Mouse (Mus musculus) C2C12 (cell line): ENCODE measurements at regions not wholly inside any gene's neighbourhood (a gene's known extent, or its start where the extent isn't known, plus 50 kb on each side); places are given as distances from the start of the nearest gene placed in this dataset.

Source experiments
- H3K27me3 ChIP-seq: one replicate; pipeline ENCODE4 v1.6.1; 2011; ENCODE audit not compliant: control insufficient read depth, insufficient read depth, insufficient read length
- H3K36me3 ChIP-seq: one replicate; pipeline ENCODE4 v1.6.1; 2011; ENCODE audit not compliant: control insufficient read depth, insufficient read depth
- H3K4me3 ChIP-seq: one replicate; pipeline ENCODE4 v1.5.1; 2011; ENCODE audit warnings: mild to moderate bottlenecking, control low read depth; ENCODE audit not compliant: poor library complexity, insufficient read depth, severe bottlenecking
- H3K79me2 ChIP-seq: one replicate; pipeline ENCODE4 v1.6.1; 2011; ENCODE audit not compliant: control insufficient read depth, insufficient read depth
- H3K79me3 ChIP-seq: one replicate; pipeline ENCODE4 v1.6.1; 2011; ENCODE audit warnings: low read depth, control low read depth
- H3ac ChIP-seq: one replicate; pipeline ENCODE3; 2011; ENCODE audit warnings: low read depth; ENCODE audit not compliant: control insufficient read depth, insufficient read length
- CEBPB ChIP-seq: IDR thresholded peaks from one replicate; pipeline ENCODE4 v1.6.1; 2011; ENCODE audit warnings: low read depth, mild to moderate bottlenecking, control low read depth, moderate library complexity
- CTCF ChIP-seq: IDR thresholded peaks from one replicate; pipeline ENCODE4 v1.5.1; 2011; ENCODE audit not compliant: control insufficient read depth, insufficient read depth, insufficient read length
- FOSL1 ChIP-seq: IDR thresholded peaks from one replicate; pipeline ENCODE4 v1.8.0; 2011; ENCODE audit warnings: mild to moderate bottlenecking, low read length; ENCODE audit not compliant: poor library complexity, insufficient read depth, severe bottlenecking
- MAX ChIP-seq: IDR thresholded peaks from one replicate; pipeline ENCODE4 v1.6.1; 2011; ENCODE audit warnings: mild to moderate bottlenecking, control low read depth
- MYOD1 ChIP-seq: IDR thresholded peaks from one replicate; pipeline ENCODE4 v1.6.1; 2011; ENCODE audit warnings: low read depth; ENCODE audit not compliant: control insufficient read depth, insufficient read length
- MYOG ChIP-seq: IDR thresholded peaks from one replicate; pipeline ENCODE4 v1.6.1; 2011; ENCODE audit not compliant: control insufficient read depth, insufficient read length; ENCODE audit errors: extremely low read depth
- USF1 ChIP-seq: IDR thresholded peaks from one replicate; pipeline ENCODE4 v1.6.1; 2011; ENCODE audit warnings: low read depth, mild to moderate bottlenecking, control low read depth, moderate library complexity

GRCm38 (mm10) chr9:120853032-120853597 is 75.9 kb upstream of the Ctnnb1 start:
- Histone ChIP-seq H3K36me3 (no peaks in the 10 kb centered on the region), H3K27me3 (no peaks in the 10 kb centered on the region), H3K79me3 (no peaks in the 10 kb centered on the region), H3K79me2 (no peaks in the 10 kb centered on the region), H3ac (no peak overlapping the region), H3K4me3 (no peak overlapping the region)
- TF ChIP-seq MAX (no peak), CTCF (no peak), MYOD1 (no peak), MYOG (no peak), USF1 (no peak)

GRCm38 (mm10) chr9:120854351-120854750 is 74.7 kb upstream of the Ctnnb1 start:
- no peaks in the 10 kb centered on the region for H3K27me3 ChIP-seq
- H3K4me3 ChIP-seq = no peak overlapping the region
- no peaks in the 10 kb centered on the region for H3K36me3 ChIP-seq
- H3ac ChIP-seq = no peak overlapping the region
- no peaks in the 10 kb centered on the region for H3K79me2 ChIP-seq
- no peaks in the 10 kb centered on the region for H3K79me3 ChIP-seq
- TF ChIP-seq FOSL1 (no peak), MAX (no peak), USF1 (no peak), MYOG (no peak), MYOD1 (no peak), CEBPB (no peak), CTCF (no peak)

GRCm38 (mm10) chr9:120855293-120856050 is 73.5 kb upstream of the Ctnnb1 start:
- Histone ChIP-seq H3ac (no peak overlapping the region), H3K36me3 (no peaks in the 10 kb centered on the region), H3K4me3 (no peak overlapping the region), H3K79me2 (no peaks in the 10 kb centered on the region), H3K27me3 (no peaks in the 10 kb centered on the region), H3K79me3 (no peaks in the 10 kb centered on the region)
- TF ChIP-seq MAX = no peak
- TF ChIP-seq CEBPB = peak; percentile 23
- peak; percentile 76 for TF ChIP-seq MYOD1

- no peak overlapping the region for H3K4me3 ChIP-seq
- H3K27me3 ChIP-seq = no peaks in the 10 kb centered on the region
- no peak overlapping the region for H3ac ChIP-seq
- no peaks in the 10 kb centered on the region for H3K79me2 ChIP-seq
- no peaks in the 10 kb centered on the region for H3K79me3 ChIP-seq
- no peaks in the 10 kb centered on the region for H3K36me3 ChIP-seq
- no peak for TF ChIP-seq FOSL1
- TF ChIP-seq MYOG = no peak
- no peak for TF ChIP-seq MAX
- no peak for TF ChIP-seq USF1
- no peak for TF ChIP-seq CEBPB
- no peak for TF ChIP-seq CTCF
- no peak for TF ChIP-seq MYOD1
These were observed 71.0 kb upstream of the Ctnnb1 start for GRCm38 (mm10) chr9:120857849-120858510.

GRCm38 (mm10) chr9:120860969-120861595 is 67.9 kb upstream of the Ctnnb1 start:
- H3K36me3 ChIP-seq = no peaks in the 10 kb centered on the region
- H3ac ChIP-seq = no peak overlapping the region
- H3K79me3 ChIP-seq = no peaks in the 10 kb centered on the region
- no peak overlapping the region for H3K4me3 ChIP-seq
- no peaks in the 10 kb centered on the region for H3K79me2 ChIP-seq
- H3K27me3 ChIP-seq = no peaks in the 10 kb centered on the region
- no peak for TF ChIP-seq MAX
- no peak for TF ChIP-seq USF1
- no peak for TF ChIP-seq CTCF
- no peak for TF ChIP-seq FOSL1
- TF ChIP-seq MYOG = no peak
- no peak for TF ChIP-seq CEBPB
- TF ChIP-seq MYOD1 = no peak
